Mouse (Mus musculus): ENCODE results near the gene Rgs19. TPM values are rescaled to one million over a fixed set of nuclear protein-coding genes. Genes with fewer than 3 reads are reported as not detected.

Gene Rgs19
- polyA plus RNA-seq (2015; fragmentation: Nextera tagmentation; extraction: Ambion mirVana), result 72.2 and 79.7 TPM in 2 replicates

DNA sequence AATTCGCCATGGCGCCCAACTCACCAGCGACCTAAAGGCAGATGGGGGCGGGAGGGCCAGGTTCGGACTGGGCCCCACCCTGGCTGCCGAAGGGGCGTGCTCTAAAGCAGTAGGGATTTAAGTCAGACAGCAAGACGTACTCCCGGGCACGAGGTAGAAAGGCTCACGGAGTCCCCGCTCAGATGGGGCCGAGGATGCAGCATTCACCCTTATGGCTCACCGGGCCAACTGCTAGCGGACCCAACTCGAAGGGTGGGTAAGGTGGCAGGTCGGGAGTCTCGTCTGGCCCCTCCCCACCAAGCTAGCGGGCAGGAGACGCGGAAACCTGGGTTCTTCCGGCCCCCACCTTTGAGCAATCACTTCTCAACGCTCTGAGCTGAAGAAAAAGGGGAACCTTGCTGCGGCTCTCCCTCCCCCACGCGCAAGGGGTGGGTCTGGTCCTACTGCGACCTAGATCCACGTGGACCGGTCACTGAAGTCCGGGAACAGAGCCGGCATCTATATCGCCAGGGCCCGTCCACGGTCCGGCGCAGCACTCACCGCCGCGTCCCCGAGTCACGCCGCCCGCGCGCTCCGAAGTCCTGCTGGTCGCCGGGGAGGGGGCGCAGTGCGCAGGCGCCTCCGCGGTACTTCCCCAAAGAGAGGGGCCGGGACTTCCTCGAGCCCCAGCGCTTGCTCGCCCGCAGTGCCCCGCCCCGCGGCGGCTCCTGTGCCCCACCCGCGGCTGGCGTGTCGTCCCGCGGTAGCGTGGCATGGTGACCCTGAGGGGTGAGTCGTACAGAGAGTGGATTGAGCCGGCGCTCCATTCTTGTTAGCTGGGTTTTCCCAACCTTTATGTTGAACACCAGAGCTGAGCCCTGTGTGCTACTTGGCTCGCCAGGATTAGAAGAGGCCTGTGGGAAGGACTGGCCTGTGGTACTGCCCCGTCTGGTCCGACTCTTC lies at the start of gene Rgs19:
TSS of gene Rgs19 (minus strand) at position 639 of the 942 bp plus-strand sequence.
- H3K9me3 ChIP-seq (replicated peaks), result no peaks in the 10 kb centered on the region
- peak within 1 kb of the TSS; percentile 73 for H3K9ac ChIP-seq
- H3K27ac ChIP-seq (replicated peaks), result peak within 1 kb of the TSS; percentile 58
- no peaks in the 10 kb centered on the region for H3K27me3 ChIP-seq
- peaks cover 27% of the 10 kb centered on the region for H3K4me1 ChIP-seq
- peak; percentile 85 for ATAC-seq (ENCODE audit: insufficient number of reproducible peaks, low FRiP score, low TSS enrichment, low read depth)
- WGBS, result under 1% methylated on average over 75 of the region's 75 CpGs
- H3K4me2 ChIP-seq (replicated peaks), result peak within 1 kb of the TSS; percentile 92
- H3K36me3 ChIP-seq, result peaks cover 14% of the 10 kb centered on the region
- H3K4me3 ChIP-seq (replicated peaks), result peak within 1 kb of the TSS; percentile 75

DNA sequence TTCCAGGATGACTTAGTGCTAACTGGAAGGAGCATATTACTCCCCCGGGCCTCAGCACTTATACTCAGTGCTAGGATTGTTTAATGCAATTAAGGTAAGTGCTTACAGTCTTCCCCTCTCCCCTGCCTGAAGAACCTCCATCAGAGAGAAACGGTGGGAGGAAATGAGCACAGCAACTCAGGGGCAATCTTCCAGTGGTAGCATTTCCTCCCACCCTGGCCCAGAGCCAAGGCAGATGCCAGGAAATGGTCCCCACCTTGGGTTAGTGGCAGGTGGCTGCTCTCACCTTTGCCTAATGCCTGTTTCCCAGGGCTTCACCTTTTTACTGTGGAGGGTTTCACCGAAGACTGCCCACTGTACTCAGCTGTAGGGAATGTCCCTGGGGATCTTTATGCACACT lies 36.3 kb upstream of the Rgs19 start:
- H3K4me2 ChIP-seq (replicated peaks), result no peak overlapping the region
- H3K36me3 ChIP-seq, result no peaks in the 10 kb centered on the region
- no peaks in the 10 kb centered on the region for H3K9me3 ChIP-seq (replicated peaks)
- H3K27ac ChIP-seq (replicated peaks), result no peak overlapping the region
- no peak overlapping the region for H3K9ac ChIP-seq
- H3K4me1 ChIP-seq, result no peaks in the 10 kb centered on the region
- no peaks in the 10 kb centered on the region for H3K27me3 ChIP-seq
- no peak for ATAC-seq (ENCODE audit: insufficient number of reproducible peaks, low FRiP score, low TSS enrichment, low read depth)
- no peak overlapping the region for H3K4me3 ChIP-seq (replicated peaks)
- 64% methylated on average over 3 of the region's 3 CpGs for WGBS

DNA sequence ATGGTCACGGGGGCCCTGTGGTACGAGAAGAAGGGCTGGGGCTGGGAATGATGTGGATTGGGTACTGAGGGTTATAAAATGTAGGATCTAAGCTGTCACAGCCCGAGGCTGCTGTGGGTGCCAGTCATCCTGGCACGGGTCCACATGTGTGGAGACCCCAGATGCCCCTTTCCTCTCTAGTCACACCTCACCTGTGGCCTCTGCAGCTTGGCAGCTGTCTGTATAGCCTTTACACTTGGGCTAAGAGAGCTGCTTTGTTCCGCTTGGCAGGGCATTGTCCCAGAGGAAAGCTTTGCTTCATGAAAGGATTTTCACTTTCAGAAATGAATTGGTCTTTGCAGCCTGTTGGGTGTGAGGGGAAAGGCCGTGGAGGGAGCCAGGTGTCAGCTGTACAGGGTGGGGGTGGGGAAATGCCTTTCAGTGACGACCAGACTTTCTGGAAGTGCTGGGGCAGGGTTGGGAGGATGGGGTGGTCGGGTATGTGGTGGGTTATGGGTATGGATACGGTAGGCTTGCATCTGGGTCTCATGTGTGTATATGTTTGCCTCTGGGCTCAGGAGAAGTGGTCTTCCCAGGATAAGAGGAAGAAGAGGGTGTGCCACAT lies 34.0 kb upstream of the Rgs19 start:
- no peak for ATAC-seq (ENCODE audit: insufficient number of reproducible peaks, low FRiP score, low TSS enrichment, low read depth)
- Histone ChIP-seq H3K4me1 (no peaks in the 10 kb centered on the region), H3K4me3 (replicated peaks) (no peak overlapping the region), H3K9me3 (replicated peaks) (no peaks in the 10 kb centered on the region), H3K9ac (no peak overlapping the region), H3K36me3 (no peaks in the 10 kb centered on the region), H3K27me3 (no peaks in the 10 kb centered on the region), H3K4me2 (replicated peaks) (no peak overlapping the region), H3K27ac (replicated peaks) (no peak overlapping the region)
- WGBS, result 51% methylated on average over 9 of the region's 9 CpGs

DNA sequence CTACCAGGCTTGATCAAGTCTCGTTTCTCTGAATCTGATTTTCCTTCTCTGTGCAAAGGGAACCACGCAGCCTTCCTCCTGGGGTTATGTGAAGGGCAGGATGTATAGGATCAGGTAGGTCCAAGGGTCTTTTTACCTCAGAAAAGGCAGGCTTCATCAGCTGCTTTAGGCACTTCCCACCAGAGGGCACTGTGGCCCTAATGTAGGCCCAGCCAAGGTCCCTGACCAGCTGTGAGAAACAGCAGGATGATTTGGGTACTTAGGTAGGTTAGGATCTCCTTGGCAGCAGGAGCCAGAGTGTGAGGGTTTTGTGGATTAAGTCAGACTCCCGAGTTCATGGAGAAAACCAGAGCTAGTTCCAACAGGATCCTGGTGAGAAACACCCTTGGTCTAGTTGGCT lies 28.4 kb upstream of the Rgs19 start:
- Histone ChIP-seq H3K4me2 (replicated peaks) (no peak overlapping the region), H3K36me3 (no peaks in the 10 kb centered on the region), H3K9ac (no peak overlapping the region), H3K27ac (replicated peaks) (no peak overlapping the region), H3K9me3 (replicated peaks) (no peaks in the 10 kb centered on the region), H3K4me3 (replicated peaks) (no peak overlapping the region), H3K4me1 (no peaks in the 10 kb centered on the region), H3K27me3 (no peaks in the 10 kb centered on the region)
- WGBS, result 6% methylated on average over 3 of the region's 3 CpGs
- ATAC-seq (ENCODE audit: insufficient number of reproducible peaks, low FRiP score, low TSS enrichment, low read depth), result no peak

DNA sequence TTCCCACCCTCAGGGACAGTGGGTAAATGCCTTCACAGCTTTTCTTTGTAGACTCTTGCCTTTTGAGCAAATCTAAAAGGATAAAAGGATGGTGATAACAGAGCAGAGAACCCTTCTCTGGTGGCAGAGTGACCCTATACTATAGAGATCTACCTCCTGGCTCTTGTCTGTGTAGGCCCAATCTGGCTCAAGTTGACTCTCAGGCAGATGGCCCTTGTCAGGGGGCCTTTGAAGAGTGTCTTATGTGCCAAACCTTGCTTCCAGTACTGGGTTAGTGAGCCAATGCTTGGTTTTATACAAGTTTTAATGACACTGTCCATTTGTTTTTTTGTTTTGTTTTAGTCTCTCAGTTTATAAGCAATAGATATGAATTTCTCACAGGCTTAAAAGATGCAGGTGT lies 27.4 kb upstream of the Rgs19 start:
- no peak for ATAC-seq (ENCODE audit: insufficient number of reproducible peaks, low FRiP score, low TSS enrichment, low read depth)
- no peaks in the 10 kb centered on the region for H3K36me3 ChIP-seq
- no peak overlapping the region for H3K4me2 ChIP-seq (replicated peaks)

DNA sequence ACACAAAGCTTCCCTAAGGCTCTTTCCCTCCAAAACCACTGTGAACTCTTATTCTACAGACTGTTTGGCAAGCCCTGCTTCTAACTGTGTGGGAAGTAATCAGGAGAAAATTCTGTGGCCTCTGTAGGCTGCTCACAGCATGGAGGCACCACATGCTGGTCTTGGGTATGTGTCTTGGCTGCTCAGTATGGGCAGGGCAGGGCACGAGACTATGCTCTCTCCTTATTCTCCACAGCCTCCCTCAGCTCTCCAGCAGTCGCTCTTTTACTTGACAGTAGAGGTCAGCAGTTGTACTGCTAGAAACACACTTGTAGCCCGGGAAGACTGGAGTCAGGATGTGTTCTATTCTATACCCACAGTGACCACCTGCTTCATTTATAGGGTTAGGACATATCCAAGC lies 26.3 kb upstream of the Rgs19 start:
- WGBS, result 30% methylated on average over 3 of the region's 3 CpGs
- ATAC-seq (ENCODE audit: insufficient number of reproducible peaks, low FRiP score, low TSS enrichment, low read depth), result no peak

More for the DNA sequence above, 27.4 kb upstream of the Rgs19 start:
- no peaks in the 10 kb centered on the region for H3K27me3 ChIP-seq
- H3K9me3 ChIP-seq (replicated peaks), result no peaks in the 10 kb centered on the region
- no peak overlapping the region for H3K27ac ChIP-seq (replicated peaks)
- no peaks in the 10 kb centered on the region for H3K4me1 ChIP-seq
- H3K9ac ChIP-seq, result no peak overlapping the region
- no peak overlapping the region for H3K4me3 ChIP-seq (replicated peaks)

DNA sequence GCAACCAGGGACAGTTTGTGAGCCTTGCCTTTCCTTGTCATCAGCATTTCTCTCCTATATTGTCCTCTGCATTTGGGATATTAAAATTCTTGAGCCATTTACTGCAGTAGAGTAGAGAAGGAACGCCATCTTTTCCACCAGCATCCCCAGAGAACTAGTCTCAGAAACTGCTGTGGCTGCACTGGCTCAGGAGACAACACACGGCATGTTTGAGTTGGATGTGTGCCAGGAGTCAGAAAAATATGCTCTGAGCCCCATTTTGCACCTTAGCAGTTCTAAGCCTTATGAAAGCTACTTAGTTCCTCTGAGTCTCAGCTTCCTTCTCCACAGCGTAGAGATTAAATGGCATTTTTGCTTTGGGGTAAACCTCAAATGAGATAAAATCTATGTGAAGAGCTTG lies 23.2 kb upstream of the Rgs19 start:
- 41% methylated on average over 3 of the region's 3 CpGs for WGBS
- Histone ChIP-seq H3K27ac (replicated peaks) (no peak overlapping the region), H3K9ac (no peak overlapping the region), H3K4me2 (replicated peaks) (no peak overlapping the region), H3K4me1 (0 out of 2 replicates have a peak, but pooled peaks cover 3% of the 10 kb centered on the region), H3K27me3 (no peaks in the 10 kb centered on the region), H3K36me3 (no peaks in the 10 kb centered on the region), H3K9me3 (replicated peaks) (no peaks in the 10 kb centered on the region), H3K4me3 (replicated peaks) (no peak overlapping the region)
- ATAC-seq (ENCODE audit: insufficient number of reproducible peaks, low FRiP score, low TSS enrichment, low read depth), result no peak

More for the DNA sequence above, 26.3 kb upstream of the Rgs19 start:
- no peaks in the 10 kb centered on the region for H3K27me3 ChIP-seq
- no peak overlapping the region for H3K9ac ChIP-seq
- no peaks in the 10 kb centered on the region for H3K36me3 ChIP-seq
- H3K4me1 ChIP-seq, result 0 out of 2 replicates have a peak, but pooled peaks cover under 1% of the 10 kb centered on the region
- no peak overlapping the region for H3K27ac ChIP-seq (replicated peaks)
- H3K4me3 ChIP-seq (replicated peaks), result no peak overlapping the region
- H3K4me2 ChIP-seq (replicated peaks), result no peak overlapping the region
- H3K9me3 ChIP-seq (replicated peaks), result no peaks in the 10 kb centered on the region

DNA sequence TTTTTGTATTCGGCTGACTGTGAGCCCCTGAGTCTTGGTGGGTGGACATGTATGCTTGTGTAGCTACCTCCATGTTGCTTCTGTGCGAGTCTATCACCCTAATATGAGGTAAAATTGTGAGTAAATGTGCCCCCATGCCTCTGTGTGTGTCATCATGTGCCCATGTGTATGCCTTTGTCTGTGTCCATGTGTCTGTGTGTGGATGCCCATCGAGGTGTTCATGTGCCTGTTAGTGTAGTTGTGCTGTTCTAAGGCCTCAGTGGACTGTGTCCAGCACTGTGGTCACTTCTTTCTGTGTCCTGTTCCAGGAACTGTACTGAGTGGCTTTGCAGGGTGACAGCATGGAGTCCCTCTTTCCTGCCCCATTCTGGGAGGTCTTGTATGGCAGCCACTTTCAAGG lies 21.6 kb upstream of the Rgs19 start:
- no peak overlapping the region for H3K4me3 ChIP-seq (replicated peaks)

DNA sequence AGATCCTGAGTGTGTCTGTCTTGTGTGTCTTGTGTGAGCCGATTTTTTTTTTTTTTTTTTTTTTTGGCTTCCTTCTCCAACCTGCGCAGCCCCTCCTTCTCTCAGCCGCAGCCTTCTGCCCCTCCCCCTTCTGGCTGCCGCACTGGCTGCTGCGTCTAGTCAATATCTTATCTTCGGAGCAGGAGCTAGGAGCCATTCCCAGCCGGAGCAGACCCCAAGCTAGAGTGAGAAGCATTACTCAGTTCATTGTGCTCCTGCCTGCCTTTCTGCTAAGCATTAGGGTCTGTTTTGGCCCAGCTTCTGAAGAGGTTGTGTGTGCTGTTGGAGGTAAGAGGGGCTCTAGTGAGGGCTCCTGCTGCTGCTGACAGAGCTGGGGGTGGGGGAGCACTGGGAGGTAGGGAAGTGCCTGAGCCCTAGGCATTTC lies 21.1 kb upstream of the Rgs19 start, which contains the start of gene Oprl1:
TSS of gene Oprl1 (plus strand) at position 114 of the 424 bp plus-strand sequence.
- Histone ChIP-seq H3K27ac (replicated peaks) (no peak within 1 kb of the TSS), H3K36me3 (no peaks in the 10 kb centered on the region), H3K4me1 (0 out of 2 replicates have a peak, but pooled peaks cover 3% of the 10 kb centered on the region), H3K4me2 (replicated peaks) (peak within 1 kb of the TSS; percentile 29; the same call in 1 of the 2 replicates), H3K9ac (no peak within 1 kb of the TSS), H3K27me3 (no peaks in the 10 kb centered on the region), H3K4me3 (replicated peaks) (no peak within 1 kb of the TSS), H3K9me3 (replicated peaks) (no peaks in the 10 kb centered on the region)
- no peak for ATAC-seq (ENCODE audit: insufficient number of reproducible peaks, low FRiP score, low TSS enrichment, low read depth)
- 4% methylated on average over 7 of the region's 7 CpGs for WGBS

More for the DNA sequence above, 21.6 kb upstream of the Rgs19 start:
- Histone ChIP-seq H3K27ac (replicated peaks) (no peak overlapping the region), H3K36me3 (no peaks in the 10 kb centered on the region), H3K4me2 (replicated peaks) (no peak overlapping the region), H3K9ac (no peak overlapping the region), H3K9me3 (replicated peaks) (no peaks in the 10 kb centered on the region), H3K27me3 (no peaks in the 10 kb centered on the region), H3K4me1 (0 out of 2 replicates have a peak, but pooled peaks cover 3% of the 10 kb centered on the region)
- 62% methylated on average over 3 of the region's 3 CpGs for WGBS
- ATAC-seq (ENCODE audit: insufficient number of reproducible peaks, low FRiP score, low TSS enrichment, low read depth), result no peak; the same call in 1 of the 2 replicates

DNA sequence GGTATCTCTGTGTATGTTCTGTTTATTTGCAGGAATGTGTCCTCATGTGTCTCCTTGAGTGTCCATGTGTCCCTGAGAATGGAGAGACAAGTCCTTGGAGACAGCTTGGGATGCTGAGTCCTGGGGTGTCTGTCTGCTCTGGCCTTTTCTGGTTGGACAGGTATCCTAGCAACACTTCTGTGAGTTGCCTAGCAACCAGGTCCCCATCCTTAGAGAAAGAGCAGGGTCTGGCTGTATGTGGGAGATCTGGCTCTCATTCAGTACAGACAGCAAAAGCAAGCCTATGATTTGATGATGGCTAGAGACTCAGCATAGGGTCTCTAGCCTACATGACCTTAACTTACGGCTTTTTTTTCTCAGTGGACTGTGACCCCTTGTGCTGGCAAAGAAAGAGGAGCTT lies 20.0 kb upstream of the Rgs19 start:
- Histone ChIP-seq H3K9me3 (replicated peaks) (no peaks in the 10 kb centered on the region), H3K27me3 (no peaks in the 10 kb centered on the region), H3K27ac (replicated peaks) (no peak overlapping the region), H3K36me3 (no peaks in the 10 kb centered on the region), H3K4me3 (replicated peaks) (no peak overlapping the region), H3K4me2 (replicated peaks) (no peak overlapping the region), H3K9ac (no peak overlapping the region), H3K4me1 (0 out of 2 replicates have a peak, but pooled peaks cover 3% of the 10 kb centered on the region)
- 79% methylated on average over 1 of the region's 1 CpGs for whole genome bisulfite sequencing
- ATAC-seq (ENCODE audit: insufficient number of reproducible peaks, low FRiP score, low TSS enrichment, low read depth), result no peak

DNA sequence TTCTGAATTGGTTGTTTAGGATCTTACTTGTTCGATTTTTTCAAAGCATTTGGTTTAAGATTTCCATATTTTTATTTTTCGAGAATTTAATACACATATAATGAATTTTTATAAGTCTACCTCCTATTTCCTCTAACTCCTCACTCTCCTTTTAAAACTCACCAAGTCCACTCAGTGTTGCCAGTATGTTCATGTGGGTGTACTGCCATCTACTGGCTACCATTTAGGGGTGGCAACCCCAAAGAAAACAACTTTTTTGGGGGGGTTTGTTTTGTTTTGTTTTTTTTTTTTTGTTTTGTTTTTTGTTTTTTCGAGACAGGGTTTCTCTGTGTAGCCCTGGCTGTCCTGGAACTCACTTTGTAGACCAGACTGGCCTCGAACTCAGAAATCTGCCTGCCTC lies 12.9 kb upstream of the Rgs19 start:
- Histone ChIP-seq H3K4me1 (no peaks in the 10 kb centered on the region), H3K9ac (no peak overlapping the region), H3K4me2 (replicated peaks) (no peak overlapping the region), H3K9me3 (replicated peaks) (no peaks in the 10 kb centered on the region), H3K27ac (replicated peaks) (no peak overlapping the region), H3K27me3 (no peaks in the 10 kb centered on the region), H3K36me3 (no peaks in the 10 kb centered on the region), H3K4me3 (replicated peaks) (no peak overlapping the region)
- no peak for ATAC-seq (ENCODE audit: insufficient number of reproducible peaks, low FRiP score, low TSS enrichment, low read depth)
- 47% methylated on average over 4 of the region's 4 CpGs for WGBS

Measured in embryonic facial prominence, embryonic 15.5 days (tissue).